Mouse (Mus musculus): ENCODE measurements around the gene Ntrk1. TPM values are rescaled to one million over a fixed set of nuclear protein-coding genes. Genes with fewer than 3 reads are reported as not detected.

Gene Ntrk1
- polyA plus RNA-seq, 1 experiment from 2014 or later: 0.80 TPM

- 45% methylated on average over 6 of the region's 6 CpGs for WGBS
- H3K4me1 ChIP-seq (ENCODE audit: control insufficient read depth, insufficient read depth, low read length): 0 out of 2 replicates have a peak, but pooled peaks cover 1% of the 10 kb centered on the region
- no peak overlapping the region for H3K9ac ChIP-seq (replicated peaks; ENCODE audit: low read depth, low read length)
- H3K27ac ChIP-seq (ENCODE audit: low read depth, low read length): no peak overlapping the region
- ATAC-seq (ENCODE audit: low read depth): no peak
- H3K9me3 ChIP-seq (ENCODE audit: control insufficient read depth, low read length): no peaks in the 10 kb centered on the region
- no peaks in the 10 kb centered on the region for H3K27me3 ChIP-seq (ENCODE audit: control insufficient read depth, insufficient read depth, low read length)
- no peak overlapping the region for H3K4me2 ChIP-seq (ENCODE audit: low read depth, low read length)
- no peak overlapping the region for H3K4me3 ChIP-seq (ENCODE audit: low read depth, low read length)
- no peaks in the 10 kb centered on the region for H3K36me3 ChIP-seq (ENCODE audit: control insufficient read depth, insufficient read depth, low read length)
Observed at GRCm38 (mm10) chr3:87771088-87771487, 23.9 kb downstream of the Ntrk1 start.

DNA sequence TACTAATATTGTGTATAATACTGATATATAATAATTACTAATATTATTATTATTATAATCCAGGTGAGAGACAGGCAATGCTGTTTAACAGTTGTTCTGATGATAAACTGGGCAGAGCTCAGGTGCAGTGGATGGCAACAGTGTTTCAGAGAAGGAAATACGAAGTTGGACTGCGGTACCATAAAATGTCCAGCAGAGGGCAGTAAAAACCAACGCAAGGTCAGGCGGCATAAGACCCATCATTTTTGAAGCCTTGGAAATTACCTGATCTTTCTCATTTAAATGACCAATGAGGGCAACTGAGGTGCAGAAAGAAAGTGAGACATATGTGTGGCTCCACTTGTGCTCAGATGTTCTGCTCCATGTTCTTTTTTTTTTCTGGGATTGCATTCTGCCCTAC, 24.7 kb downstream of the Ntrk1 start:
- no peaks in the 10 kb centered on the region for H3K36me3 ChIP-seq (ENCODE audit: control insufficient read depth, insufficient read depth, low read length)
- no peak overlapping the region for H3K27ac ChIP-seq (ENCODE audit: low read depth, low read length)
- no peaks in the 10 kb centered on the region for H3K4me1 ChIP-seq (ENCODE audit: control insufficient read depth, insufficient read depth, low read length)
- H3K4me2 ChIP-seq (ENCODE audit: low read depth, low read length): no peak overlapping the region
- no peak overlapping the region for H3K9ac ChIP-seq (replicated peaks; ENCODE audit: low read depth, low read length)
- no peaks in the 10 kb centered on the region for H3K27me3 ChIP-seq (ENCODE audit: control insufficient read depth, insufficient read depth, low read length)
- H3K9me3 ChIP-seq (ENCODE audit: control insufficient read depth, low read length): no peaks in the 10 kb centered on the region
- H3K4me3 ChIP-seq (ENCODE audit: low read depth, low read length): no peak overlapping the region
- 0% methylated on average over 4 of the region's 4 CpGs for WGBS
- no peak for ATAC-seq (ENCODE audit: low read depth)

DNA sequence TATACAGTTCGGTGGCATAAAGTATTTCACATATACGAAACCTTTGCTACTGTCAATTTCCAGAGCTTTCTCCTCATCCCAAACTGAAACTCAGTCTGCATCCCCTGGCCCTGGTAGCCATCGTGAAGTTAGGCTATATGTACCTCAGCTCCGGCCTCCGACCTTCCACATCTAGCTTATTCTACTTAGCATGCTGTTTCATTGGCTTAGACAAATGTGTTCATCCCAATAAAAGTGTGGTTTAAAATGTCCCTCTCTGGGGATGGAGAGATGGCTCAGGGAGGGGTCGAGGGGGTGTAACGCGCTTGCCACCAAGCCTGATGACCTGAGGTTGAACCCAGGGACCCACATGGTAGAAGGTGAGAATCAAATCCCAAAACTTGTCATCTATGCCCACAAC, 25.5 kb downstream of the Ntrk1 start:
- H3K27ac ChIP-seq (ENCODE audit: low read depth, low read length): no peak overlapping the region
- no peaks in the 10 kb centered on the region for H3K4me1 ChIP-seq (ENCODE audit: control insufficient read depth, insufficient read depth, low read length)
- H3K4me3 ChIP-seq (ENCODE audit: low read depth, low read length): no peak overlapping the region
- no peak overlapping the region for H3K4me2 ChIP-seq (ENCODE audit: low read depth, low read length)
- ATAC-seq (ENCODE audit: low read depth): no peak
- H3K9ac ChIP-seq (replicated peaks; ENCODE audit: low read depth, low read length): no peak overlapping the region
- H3K27me3 ChIP-seq (ENCODE audit: control insufficient read depth, insufficient read depth, low read length): no peaks in the 10 kb centered on the region
- H3K9me3 ChIP-seq (ENCODE audit: control insufficient read depth, low read length): no peaks in the 10 kb centered on the region
- H3K36me3 ChIP-seq (ENCODE audit: control insufficient read depth, insufficient read depth, low read length): no peaks in the 10 kb centered on the region
- WGBS: 81% methylated on average over 8 of the region's 8 CpGs

GRCm38 (mm10) chr3:87768844-87769243, 26.1 kb downstream of the Ntrk1 start:
- 3% methylated on average over 32 of the region's 37 CpGs for WGBS
- Histone ChIP-seq H3K9ac (replicated peaks; ENCODE audit: low read depth, low read length) (no peak overlapping the region), H3K9me3 (ENCODE audit: control insufficient read depth, low read length) (no peaks in the 10 kb centered on the region), H3K4me2 (ENCODE audit: low read depth, low read length) (peak overlapping the region; percentile 12; the same call in 1 of the 2 replicates), H3K27ac (ENCODE audit: low read depth, low read length) (no peak overlapping the region), H3K4me1 (ENCODE audit: control insufficient read depth, insufficient read depth, low read length) (no peaks in the 10 kb centered on the region), H3K27me3 (ENCODE audit: control insufficient read depth, insufficient read depth, low read length) (no peaks in the 10 kb centered on the region), H3K4me3 (ENCODE audit: low read depth, low read length) (peak overlapping the region; percentile 13; the same call in 1 of the 2 replicates), H3K36me3 (ENCODE audit: control insufficient read depth, insufficient read depth, low read length) (no peaks in the 10 kb centered on the region)
- ATAC-seq (ENCODE audit: low read depth): peak; percentile 29; the same call in 1 of the 2 replicates

DNA sequence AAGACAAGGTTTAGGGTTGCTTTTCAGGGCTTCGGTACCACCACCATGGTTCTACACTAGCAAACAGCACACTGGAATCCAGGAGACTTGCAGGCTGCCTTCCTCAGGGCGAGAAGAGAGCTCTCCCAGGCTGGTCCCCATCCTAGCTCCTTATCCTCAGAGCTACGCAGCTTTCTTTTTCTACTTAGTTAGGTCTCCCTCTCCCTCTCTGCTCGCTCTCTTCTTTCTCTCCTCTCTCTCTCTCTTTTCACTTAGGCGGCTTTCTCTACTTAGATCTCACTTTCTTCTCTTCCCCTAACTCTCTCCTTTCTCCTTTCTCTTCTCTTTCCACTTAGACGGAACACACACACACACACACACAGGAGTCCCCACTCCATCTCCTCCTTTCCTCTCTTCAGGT, 26.5 kb downstream of the Ntrk1 start:
- Histone ChIP-seq H3K27me3 (ENCODE audit: control insufficient read depth, insufficient read depth, low read length) (no peaks in the 10 kb centered on the region), H3K9me3 (ENCODE audit: control insufficient read depth, low read length) (no peaks in the 10 kb centered on the region), H3K27ac (ENCODE audit: low read depth, low read length) (no peak overlapping the region), H3K4me3 (ENCODE audit: low read depth, low read length) (peak overlapping the region; percentile 13; the same call in 1 of the 2 replicates), H3K4me2 (ENCODE audit: low read depth, low read length) (peak overlapping the region; percentile 32; the same call in 1 of the 2 replicates), H3K36me3 (ENCODE audit: control insufficient read depth, insufficient read depth, low read length) (no peaks in the 10 kb centered on the region), H3K9ac (replicated peaks; ENCODE audit: low read depth, low read length) (no peak overlapping the region), H3K4me1 (ENCODE audit: control insufficient read depth, insufficient read depth, low read length) (no peaks in the 10 kb centered on the region)
- no peak for ATAC-seq (ENCODE audit: low read depth)
- WGBS: 52% methylated on average over 6 of the region's 6 CpGs

DNA sequence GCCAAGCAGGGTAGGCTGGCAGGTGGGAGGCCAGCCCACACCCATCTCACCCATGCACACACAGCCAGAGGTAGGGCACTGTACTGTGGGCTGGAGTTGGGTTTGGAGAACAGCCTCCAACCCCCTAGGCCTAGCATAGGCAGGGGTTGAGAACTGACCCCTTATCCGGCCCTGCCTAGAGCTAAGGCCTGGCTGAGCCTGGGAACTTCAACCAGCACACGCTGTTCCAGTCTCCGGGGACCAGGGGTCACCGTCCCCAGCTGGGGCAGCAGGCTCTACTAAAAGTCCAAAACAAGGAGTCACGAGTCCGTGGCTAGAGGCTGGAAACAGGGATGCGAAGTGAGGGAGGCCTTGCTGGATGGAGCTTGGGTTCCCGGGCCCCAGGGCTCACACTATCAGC, 27.2 kb downstream of the Ntrk1 start:
- H3K27ac ChIP-seq (ENCODE audit: low read depth, low read length): no peak overlapping the region
- no peaks in the 10 kb centered on the region for H3K36me3 ChIP-seq (ENCODE audit: control insufficient read depth, insufficient read depth, low read length)
- no peaks in the 10 kb centered on the region for H3K4me1 ChIP-seq (ENCODE audit: control insufficient read depth, insufficient read depth, low read length)
- WGBS: 79% methylated on average over 8 of the region's 8 CpGs
- no peak for ATAC-seq (ENCODE audit: low read depth)
- H3K9ac ChIP-seq (replicated peaks; ENCODE audit: low read depth, low read length): 0 out of 2 replicates have a peak overlapping the region, but pooled peaks have one; percentile 16
- no peaks in the 10 kb centered on the region for H3K27me3 ChIP-seq (ENCODE audit: control insufficient read depth, insufficient read depth, low read length)
- peak overlapping the region; percentile 32; the same call in 1 of the 2 replicates for H3K4me2 ChIP-seq (ENCODE audit: low read depth, low read length)
- H3K9me3 ChIP-seq (ENCODE audit: control insufficient read depth, low read length): no peaks in the 10 kb centered on the region
- H3K4me3 ChIP-seq (ENCODE audit: low read depth, low read length): 0 out of 2 replicates have a peak overlapping the region, but pooled peaks have one; percentile 13

DNA sequence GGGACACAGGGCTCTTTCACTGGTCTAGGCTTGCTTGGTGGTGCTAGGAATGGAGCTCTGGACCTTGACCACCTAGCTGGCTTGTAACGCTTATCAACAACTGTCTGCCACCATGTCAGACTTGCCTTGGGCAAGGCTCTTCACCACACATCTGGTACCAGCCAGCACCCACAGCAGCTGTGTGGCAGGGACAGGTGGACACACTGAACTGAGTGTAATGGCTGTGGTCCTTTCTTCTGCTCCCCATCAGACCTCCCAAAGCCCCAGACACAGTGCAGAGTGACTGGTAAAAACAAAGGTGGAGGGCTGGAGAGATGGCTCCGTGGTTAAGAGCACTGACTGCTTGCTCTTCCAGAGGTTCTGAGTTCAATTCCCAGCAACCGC, 28.7 kb downstream of the Ntrk1 start:
- H3K27ac ChIP-seq (ENCODE audit: low read depth, low read length): no peak overlapping the region
- 89% methylated on average over 3 of the region's 3 CpGs for WGBS
- H3K4me3 ChIP-seq (ENCODE audit: low read depth, low read length): no peak overlapping the region
- no peaks in the 10 kb centered on the region for H3K27me3 ChIP-seq (ENCODE audit: control insufficient read depth, insufficient read depth, low read length)
- no peaks in the 10 kb centered on the region for H3K4me1 ChIP-seq (ENCODE audit: control insufficient read depth, insufficient read depth, low read length)
- H3K4me2 ChIP-seq (ENCODE audit: low read depth, low read length): 0 out of 2 replicates have a peak overlapping the region, but pooled peaks have one; percentile 12
- no peak overlapping the region for H3K9ac ChIP-seq (replicated peaks; ENCODE audit: low read depth, low read length)
- no peak for ATAC-seq (ENCODE audit: low read depth)
- H3K9me3 ChIP-seq (ENCODE audit: control insufficient read depth, low read length): no peaks in the 10 kb centered on the region
- no peaks in the 10 kb centered on the region for H3K36me3 ChIP-seq (ENCODE audit: control insufficient read depth, insufficient read depth, low read length)

GRCm38 (mm10) chr3:87765631-87766283, 29.2 kb downstream of the Ntrk1 start:
- Histone ChIP-seq H3K9ac (replicated peaks; ENCODE audit: low read depth, low read length) (no peak overlapping the region), H3K36me3 (ENCODE audit: control insufficient read depth, insufficient read depth, low read length) (no peaks in the 10 kb centered on the region), H3K27me3 (ENCODE audit: control insufficient read depth, insufficient read depth, low read length) (no peaks in the 10 kb centered on the region), H3K9me3 (ENCODE audit: control insufficient read depth, low read length) (no peaks in the 10 kb centered on the region), H3K4me1 (ENCODE audit: control insufficient read depth, insufficient read depth, low read length) (no peaks in the 10 kb centered on the region), H3K4me2 (ENCODE audit: low read depth, low read length) (0 out of 2 replicates have a peak overlapping the region, but pooled peaks have one; percentile 12), H3K27ac (ENCODE audit: low read depth, low read length) (no peak overlapping the region), H3K4me3 (ENCODE audit: low read depth, low read length) (no peak overlapping the region)
- ATAC-seq (ENCODE audit: low read depth): no peak
- WGBS: 69% methylated on average over 5 of the region's 5 CpGs

GRCm38 (mm10) chr3:87765091-87765490, 29.9 kb downstream of the Ntrk1 start:
- H3K27me3 ChIP-seq (ENCODE audit: control insufficient read depth, insufficient read depth, low read length): no peaks in the 10 kb centered on the region
- H3K27ac ChIP-seq (ENCODE audit: low read depth, low read length): no peak overlapping the region
- H3K4me1 ChIP-seq (ENCODE audit: control insufficient read depth, insufficient read depth, low read length): no peaks in the 10 kb centered on the region
- H3K4me3 ChIP-seq (ENCODE audit: low read depth, low read length): no peak overlapping the region
- no peaks in the 10 kb centered on the region for H3K36me3 ChIP-seq (ENCODE audit: control insufficient read depth, insufficient read depth, low read length)
- H3K9ac ChIP-seq (replicated peaks; ENCODE audit: low read depth, low read length): no peak overlapping the region
- no peak overlapping the region for H3K4me2 ChIP-seq (ENCODE audit: low read depth, low read length)
- no peak for ATAC-seq (ENCODE audit: low read depth)
- 20% methylated on average over 10 of the region's 10 CpGs for WGBS
- no peaks in the 10 kb centered on the region for H3K9me3 ChIP-seq (ENCODE audit: control insufficient read depth, low read length)

Measured in neural tube, embryonic 14.5 days (tissue).